Mouse (Mus musculus) forebrain, embryonic 11.5 days (tissue): ENCODE results near the gene Pnmal2. TPM values are rescaled to one million over a fixed set of nuclear protein-coding genes. Genes with fewer than 3 reads are reported as not detected.
A peak's percentile ranks its signal among the peaks of the same experiment; 100 is the strongest.

Experiments used
- ATAC-seq: fragments of 200-750 bp; cut with Nextera tagmentation; replicated peaks from 2 replicates; pipeline ENCODE4 v1.8.0; 2017; ENCODE audit warnings: moderate TSS enrichment; ENCODE audit not compliant: low FRiP score
- DNase-seq: peaks from one replicate; pipeline ENCODE4 v3.0.0-alpha.2; 2017; ENCODE audit warnings: low spot score
- H3K27ac ChIP-seq: fragments of 300-500 bp; sonication (generic); 2 replicates; pipeline ENCODE4 v1.5.1; 2014; ENCODE audit warnings: low read depth, low read length
- H3K27me3 ChIP-seq: fragments of 300-500 bp; sonication (generic); 2 replicates; pipeline ENCODE4 v1.6.1; 2014; ENCODE audit warnings: mild to moderate bottlenecking, low read length, mixed read lengths; ENCODE audit not compliant: control insufficient read depth, insufficient read depth
- H3K36me3 ChIP-seq: fragments of 300-500 bp; sonication (generic); 2 replicates; pipeline ENCODE4 v1.6.1; 2014; ENCODE audit warnings: mild to moderate bottlenecking, low read length, moderate library complexity, mixed read lengths; ENCODE audit not compliant: control insufficient read depth, insufficient read depth
- H3K4me1 ChIP-seq: fragments of 300-500 bp; sonication (generic); replicated peaks from 2 replicates; pipeline ENCODE4 v1.6.1; 2014; ENCODE audit warnings: low read length, mixed read lengths; ENCODE audit not compliant: control insufficient read depth, insufficient read depth
- H3K4me2 ChIP-seq: fragments of 300-500 bp; sonication (generic); 2 replicates; pipeline ENCODE4 v1.6.1; 2014; ENCODE audit warnings: low read depth, mild to moderate bottlenecking, low read length, moderate library complexity, mixed read lengths; ENCODE audit not compliant: severe bottlenecking
- H3K4me3 ChIP-seq: fragments of 300-500 bp; sonication (generic); 2 replicates; pipeline ENCODE4 v1.5.1; 2014; ENCODE audit warnings: low read depth, low read length
- H3K9ac ChIP-seq: fragments of 300-500 bp; sonication (generic); 2 replicates; pipeline ENCODE4 v1.6.1; 2014; ENCODE audit warnings: low read length
- H3K9me3 ChIP-seq: fragments of 300-500 bp; sonication (generic); 2 replicates; pipeline ENCODE4 v1.6.1; 2016; ENCODE audit warnings: low read length, mixed read lengths; ENCODE audit not compliant: control insufficient read depth
- WGBS: fragments of 180-500 bp; shearing (Covaris S2); extraction: QIAGEN DNeasy Blood & Tissue Kit; methylation state at CpG from one replicate; pipeline ENCODE4 v1.1.7; 2014; 5-methylcytosine and 5-hydroxymethylcytosine counted together
- polyA plus RNA-seq: library from polyadenylated mRNA; unstranded; fragments of >200 nt; fragmentation: Nextera tagmentation; extraction: Ambion mirVana; gene quantifications from 2 replicates; pipeline ENCODE4 v1.2.1, GENCODE M21; 2014

Gene Pnmal2
- polyA plus RNA-seq, 1 experiment from 2014 or later = 12.3 TPM

- H3K27me3 ChIP-seq = peaks cover 46% of the 10 kb centered on the region
- H3K4me1 ChIP-seq = peaks cover 22% of the 10 kb centered on the region
These were observed 937 bp downstream of the Pnmal2 start for GRCm38 (mm10) chr7:16945419-16945818.

GRCm38 (mm10) chr7:16946441-16947348 lies 2.2 kb downstream of the Pnmal2 start:
- WGBS = 1% methylated on average over 53 of the region's 53 CpGs
- peak overlapping the region; percentile 64 for H3K4me2 ChIP-seq
- peak overlapping the region; percentile 34 for H3K4me3 ChIP-seq
- peaks cover 25% of the 10 kb centered on the region for H3K4me1 ChIP-seq
- H3K9me3 ChIP-seq = no peaks in the 10 kb centered on the region
- ATAC-seq = no peak
- peaks cover 46% of the 10 kb centered on the region for H3K27me3 ChIP-seq
- H3K36me3 ChIP-seq = no peaks in the 10 kb centered on the region
- H3K27ac ChIP-seq = no peak overlapping the region
- peak overlapping the region; percentile 56 for H3K9ac ChIP-seq
- DNase-seq = no peak

More at GRCm38 (mm10) chr7:16945419-16945818, 937 bp downstream of the Pnmal2 start:
- no peaks in the 10 kb centered on the region for H3K36me3 ChIP-seq
- peak overlapping the region; percentile 78 for H3K9ac ChIP-seq
- WGBS = 11% methylated on average over 17 of the region's 17 CpGs
- H3K4me2 ChIP-seq = peak overlapping the region; percentile 91
- peak overlapping the region; percentile 61 for H3K4me3 ChIP-seq
- ATAC-seq = no peak
- no peaks in the 10 kb centered on the region for H3K9me3 ChIP-seq
- no peak overlapping the region for H3K27ac ChIP-seq
- DNase-seq = no peak

- Histone ChIP-seq H3K27me3 (peaks cover 46% of the 10 kb centered on the region), H3K4me1 (peaks cover 25% of the 10 kb centered on the region), H3K4me2 (peak overlapping the region; percentile 64), H3K27ac (no peak overlapping the region), H3K9me3 (no peaks in the 10 kb centered on the region), H3K4me3 (peak overlapping the region; percentile 34), H3K9ac (peak overlapping the region; percentile 56), H3K36me3 (no peaks in the 10 kb centered on the region)
- WGBS = 14% methylated on average over 21 of the region's 22 CpGs
- no peak for DNase-seq
- ATAC-seq = no peak
These were observed 2.9 kb downstream of the Pnmal2 start for GRCm38 (mm10) chr7:16947349-16947895.

GRCm38 (mm10) chr7:16947959-16948361 lies 3.5 kb downstream of the Pnmal2 start:
- Histone ChIP-seq H3K9me3 (no peaks in the 10 kb centered on the region), H3K4me2 (peak overlapping the region; percentile 64; the same call in 1 of the 2 replicates), H3K4me1 (peaks cover 23% of the 10 kb centered on the region), H3K4me3 (peak overlapping the region; percentile 34), H3K36me3 (no peaks in the 10 kb centered on the region), H3K27me3 (peaks cover 46% of the 10 kb centered on the region), H3K27ac (no peak overlapping the region), H3K9ac (peak overlapping the region; percentile 23; the same call in 1 of the 2 replicates)
- ATAC-seq (no peak), DNase-seq (no peak)
- WGBS = 9% methylated on average over 4 of the region's 4 CpGs

GRCm38 (mm10) chr7:16948923-16949458 lies 4.5 kb downstream of the Pnmal2 start:
- 57% methylated on average over 8 of the region's 8 CpGs for WGBS
- Histone ChIP-seq H3K27ac (no peak overlapping the region), H3K4me3 (no peak overlapping the region), H3K4me2 (no peak overlapping the region), H3K9me3 (no peaks in the 10 kb centered on the region), H3K4me1 (peaks cover 21% of the 10 kb centered on the region), H3K9ac (no peak overlapping the region; the same call in 1 of the 2 replicates), H3K36me3 (no peaks in the 10 kb centered on the region), H3K27me3 (peaks cover 46% of the 10 kb centered on the region)
- DNase-seq (no peak), ATAC-seq (no peak)

- Histone ChIP-seq H3K4me2 (peak overlapping the region; percentile 54), H3K27me3 (peaks cover 44% of the 10 kb centered on the region), H3K4me1 (peaks cover 19% of the 10 kb centered on the region), H3K36me3 (no peaks in the 10 kb centered on the region), H3K27ac (no peak overlapping the region), H3K9me3 (no peaks in the 10 kb centered on the region), H3K9ac (peak overlapping the region; percentile 49), H3K4me3 (peak overlapping the region; percentile 26)
- ATAC-seq (peak; percentile 63), DNase-seq (peak; percentile 92)
- WGBS = 12% methylated on average over 29 of the region's 29 CpGs
These were observed 5.7 kb downstream of the Pnmal2 start for GRCm38 (mm10) chr7:16949908-16950841.

GRCm38 (mm10) chr7:16950861-16951635 lies 6.6 kb downstream of the Pnmal2 start:
- WGBS = 29% methylated on average over 18 of the region's 18 CpGs
- ATAC-seq = peak; percentile 81
- no peak overlapping the region for H3K27ac ChIP-seq
- no peaks in the 10 kb centered on the region for H3K36me3 ChIP-seq
- peaks cover 19% of the 10 kb centered on the region for H3K4me1 ChIP-seq
- no peaks in the 10 kb centered on the region for H3K9me3 ChIP-seq
- peaks cover 35% of the 10 kb centered on the region for H3K27me3 ChIP-seq
- DNase-seq = peak; percentile 92
- no peak overlapping the region for H3K9ac ChIP-seq
- H3K4me3 ChIP-seq = no peak overlapping the region
- H3K4me2 ChIP-seq = no peak overlapping the region
